Mouse (Mus musculus) thymus, adult 2 months (tissue): ENCODE data around the gene Ash1l.

Source experiments
- CTCF ChIP-seq: fragments of 200-500 bp; IDR thresholded peaks from 2 replicates; pipeline ENCODE4 v1.5.1; 2012; ENCODE audit warnings: mild to moderate bottlenecking, control low read depth, low read length, moderate library complexity, borderline replicate concordance; ENCODE audit not compliant: control insufficient read depth, poor library complexity, insufficient read depth; ENCODE audit errors: extremely low read depth
- POLR2A ChIP-seq: fragments of 200-500 bp; IDR thresholded peaks from 2 replicates; pipeline ENCODE4 v1.6.1; 2012; ENCODE audit warnings: mild to moderate bottlenecking, low read length, control low read depth, moderate library complexity; ENCODE audit not compliant: control insufficient read depth, poor library complexity, insufficient read depth; ENCODE audit errors: extremely low read depth

GRCm38 (mm10) chr3:88950576-88951326, at the start of gene Ash1l, which contains the start of gene Dap3:
- TF ChIP-seq POLR2A (0 out of 2 replicates have a peak, but pooled peaks have one; percentile 23), CTCF (peak; percentile 70; the same call in 1 of the 2 replicates)
